Mouse (Mus musculus) spleen, embryonic (tissue): Measurements from ENCODE around the gene Mgl2.

Source experiments
- CTCF ChIA-PET: fragments of 350-600 bp; sonication (Branson Sonifier 250); formaldehyde crosslinking; loops from one replicate; lab custom pipeline; 2022; lab: Charles Lee

Gene Mgl2

GRCm38 (mm10) chr11:70170291-70170690, 40.2 kb downstream of the Mgl2 start:
- CTCF ChIA-PET, result interaction anchor here (0.5 to 0.6 kb wide), 2 partner anchors 42 to 122 kb away, joined by 3 read pairs; partner anchors contain the start of gene Slc16a11

- CTCF ChIA-PET, result interaction anchor here (0.6 kb wide), 1 partner anchor 41 kb away, joined by 3 read pairs; the partner anchor contains the start of gene Slc16a11
These were observed 41.1 kb downstream of the Mgl2 start for GRCm38 (mm10) chr11:70171181-70171580.

- CTCF ChIA-PET, result no interaction called here
These were observed 41.7 kb downstream of the Mgl2 start for GRCm38 (mm10) chr11:70171847-70172246.

GRCm38 (mm10) chr11:70172298-70172697, 42.2 kb downstream of the Mgl2 start:
- CTCF ChIA-PET, result interaction anchor here (0.7 kb wide), 1 partner anchor 18 kb away, joined by 5 read pairs; no protein-coding TSS in a partner anchor

- CTCF ChIA-PET, result no interaction called here
These were observed 44.4 kb downstream of the Mgl2 start for GRCm38 (mm10) chr11:70174491-70174890.

- CTCF ChIA-PET, result no interaction called here
These were observed 47.5 kb downstream of the Mgl2 start for GRCm38 (mm10) chr11:70177647-70178046.

GRCm38 (mm10) chr11:70178311-70178710, 48.2 kb downstream of the Mgl2 start:
- CTCF ChIA-PET, result no interaction called here

GRCm38 (mm10) chr11:70178756-70179155, 48.6 kb downstream of the Mgl2 start:
- CTCF ChIA-PET, result no interaction called here

- CTCF ChIA-PET, result no interaction called here
These were observed 49.3 kb downstream of the Mgl2 start for GRCm38 (mm10) chr11:70179401-70179800.

GRCm38 (mm10) chr11:70180496-70180895, 50.4 kb downstream of the Mgl2 start:
- CTCF ChIA-PET, result no interaction called here

- CTCF ChIA-PET, result no interaction called here
These were observed 55.0 kb downstream of the Mgl2 start for GRCm38 (mm10) chr11:70185120-70185519.
